Mouse (Mus musculus): ENCODE data around the gene Itpr2.

DNA sequence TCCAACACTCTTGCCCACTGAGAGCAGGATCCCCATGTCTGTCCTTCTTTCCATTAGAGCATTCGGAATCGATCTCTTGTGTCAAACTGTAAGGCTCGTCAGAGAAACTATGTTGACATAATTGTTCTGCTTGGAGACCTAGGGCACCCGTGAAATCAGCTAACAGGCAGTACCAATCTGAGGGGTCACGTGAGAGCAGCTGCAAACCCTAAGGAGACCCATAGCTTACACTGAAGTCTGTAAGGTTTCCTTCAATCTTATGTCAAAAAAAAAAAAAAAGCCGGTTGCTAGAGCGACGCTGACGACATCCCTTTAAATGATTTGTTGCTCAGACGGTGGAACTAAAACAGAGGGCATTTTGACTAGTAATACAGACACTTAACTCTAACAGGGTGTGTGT lies 212.2 kb downstream of the Itpr2 start:
- TF ChIP-seq GATA1 (IDR thresholded peaks at IDR 0.05; ENCODE audit: borderline replicate concordance, low read length), result no peak
- no peak for TF ChIP-seq FLI1 (IDR thresholded peaks at IDR 0.05; ENCODE audit: low read length)

Data from megakaryocyte, embryonic 14.5 days (primary cell).